Comparison of ENCODE assay signal across 9 mouse cellular contexts in the genomic region with DNA sequence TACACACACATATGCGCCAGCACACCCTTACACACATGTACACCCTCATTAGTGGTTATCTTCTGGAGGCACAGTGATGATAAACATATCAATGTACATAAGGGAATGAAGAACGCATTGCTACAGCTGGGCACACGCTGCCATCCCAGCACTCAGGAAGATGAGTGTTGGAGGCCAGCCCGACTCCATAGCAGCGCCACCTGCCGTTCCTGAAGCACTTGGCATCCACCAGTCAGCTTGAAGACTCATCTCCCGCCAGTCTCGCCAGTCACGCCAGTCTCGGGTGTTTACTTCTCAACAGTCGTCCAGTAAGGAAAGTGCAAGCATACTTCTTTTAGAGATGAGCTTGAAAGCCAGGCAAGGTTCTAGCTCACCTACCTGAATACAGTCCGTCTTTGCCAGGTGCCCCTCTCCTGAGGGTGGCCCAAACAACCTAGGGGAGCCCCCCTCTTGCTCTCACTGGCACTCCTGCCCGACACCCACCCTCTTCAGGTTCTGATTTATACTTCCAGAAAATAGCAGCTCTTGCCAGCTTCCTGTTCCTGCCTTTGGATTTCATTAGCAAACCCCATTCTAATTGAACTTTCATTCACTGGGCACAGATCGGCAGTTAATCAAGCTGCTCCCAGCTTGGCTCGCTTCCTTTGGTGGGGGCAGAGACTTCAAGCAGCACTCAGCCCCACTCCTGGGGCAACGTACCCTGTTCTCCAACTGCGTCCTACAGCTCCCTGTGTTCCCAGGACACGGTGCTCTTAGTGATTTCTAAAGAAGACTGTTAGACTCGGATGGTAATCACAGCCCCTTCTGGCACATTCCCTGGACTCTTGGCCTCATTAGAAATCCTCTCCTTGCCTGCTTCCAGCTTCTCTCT.
DNase-seq lines count a peak whose midpoint lies in the region; ATAC-seq lines count a peak whose summit lies in the region.
"Had no signal": no experiment of that assay in that cellular context is flagged by ENCODE, and none has a peak within 500 bp of the region (broad histone marks: within the 10 kb centered on the region; RNA-seq: fewer than 3 reads in every experiment).

No protein-coding gene starts in this region.

- no peak overlapping the region for H3K27ac ChIP-seq in kidney, embryonic 16.5 days (ENCODE audit: low read length)
- H3K27ac ChIP-seq in embryonic facial prominence, embryonic 10.5 days (replicated peaks): no peak overlapping the region
- no peak overlapping the region for H3K27ac ChIP-seq in limb, embryonic 11.5 days (replicated peaks; ENCODE audit: low read depth, low read length)
- H3K27ac ChIP-seq: stomach, embryonic 15.5 days had no signal

- ATAC-seq in kidney, embryonic 16.5 days (ENCODE audit: low FRiP score, low TSS enrichment): no peak
- no peak for ATAC-seq in limb, embryonic 11.5 days (ENCODE audit: insufficient number of reproducible peaks, low FRiP score, low TSS enrichment, low read depth)

- DNase-seq in kidney, adult 11 months: peak; percentile 26
- peak; percentile 34 for DNase-seq in ZHBTc4 (ENCODE audit: low read depth, low spot score)
- peak; percentile 15 for DNase-seq in embryonic facial prominence, embryonic 10.5 days (ENCODE audit: low spot score)
- DNase-seq in kidney, adult 9 months: peak; percentile 30
- no peak for DNase-seq in limb, embryonic 11.5 days (ENCODE audit: low spot score)
- DNase-seq in ovary, postnatal 36 days (ENCODE audit: low spot score): peak; percentile 35
- no peak for DNase-seq in urinary bladder, postnatal 10 days (ENCODE audit: low spot score)

- no peak overlapping the region for H3K9ac ChIP-seq in kidney, embryonic 16.5 days (replicated peaks; ENCODE audit: low read length)
- H3K9ac ChIP-seq in limb, embryonic 11.5 days (ENCODE audit: low read length): no peak overlapping the region
- H3K9ac ChIP-seq: stomach, embryonic 15.5 days had no signal

- H3K36me3 ChIP-seq in kidney, embryonic 16.5 days (ENCODE audit: insufficient read depth, low read length): no peaks in the 10 kb centered on the region
- H3K36me3 ChIP-seq in embryonic facial prominence, embryonic 10.5 days (replicated peaks): no peaks in the 10 kb centered on the region
- H3K36me3 ChIP-seq in limb, embryonic 11.5 days (ENCODE audit: control insufficient read depth, insufficient read depth, low read length): no peaks in the 10 kb centered on the region
- H3K36me3 ChIP-seq: stomach, embryonic 15.5 days had no signal

- H3K9me3 ChIP-seq in kidney, embryonic 16.5 days (ENCODE audit: low read length): no peaks in the 10 kb centered on the region
- no peaks in the 10 kb centered on the region for H3K9me3 ChIP-seq in embryonic facial prominence, embryonic 10.5 days
- no peaks in the 10 kb centered on the region for H3K9me3 ChIP-seq in limb, embryonic 11.5 days (ENCODE audit: control insufficient read depth, low read length)
- H3K9me3 ChIP-seq: stomach, embryonic 15.5 days had no signal

- H3K27me3 ChIP-seq in kidney, embryonic 16.5 days (ENCODE audit: insufficient read depth, low read length): no peaks in the 10 kb centered on the region
- no peaks in the 10 kb centered on the region for H3K27me3 ChIP-seq in embryonic facial prominence, embryonic 10.5 days (replicated peaks; ENCODE audit: low read depth, poor library complexity, severe bottlenecking)
- H3K27me3 ChIP-seq in limb, embryonic 11.5 days (ENCODE audit: control insufficient read depth, insufficient read depth, low read length): no peaks in the 10 kb centered on the region
- H3K27me3 ChIP-seq: stomach, embryonic 15.5 days had no signal

- H3K4me2 ChIP-seq in kidney, embryonic 16.5 days (replicated peaks; ENCODE audit: low read depth, low read length): no peak overlapping the region
- H3K4me2 ChIP-seq in limb, embryonic 11.5 days (ENCODE audit: low read depth, severe bottlenecking): peak overlapping the region; percentile 25
- H3K4me2 ChIP-seq: stomach, embryonic 15.5 days had no signal

- no peak overlapping the region for H3K4me3 ChIP-seq in kidney, embryonic 16.5 days (ENCODE audit: low read length)
- H3K4me3 ChIP-seq in embryonic facial prominence, embryonic 10.5 days: no peak overlapping the region
- H3K4me3 ChIP-seq in limb, embryonic 11.5 days (ENCODE audit: low read depth, low read length): no peak overlapping the region
- H3K4me3 ChIP-seq: stomach, embryonic 15.5 days had no signal

- WGBS in kidney, embryonic 16.5 days: 54% methylated on average over 19 of the region's 19 CpGs
- WGBS in embryonic facial prominence, embryonic 10.5 days: 57% methylated on average over 19 of the region's 19 CpGs
- 35% methylated on average over 19 of the region's 19 CpGs for WGBS in limb, embryonic 11.5 days

- H3K4me1 ChIP-seq in kidney, embryonic 16.5 days (ENCODE audit: insufficient read depth, low read length): no peaks in the 10 kb centered on the region
- H3K4me1 ChIP-seq in embryonic facial prominence, embryonic 10.5 days: no peaks in the 10 kb centered on the region
- H3K4me1 ChIP-seq in limb, embryonic 11.5 days (ENCODE audit: control insufficient read depth, insufficient read depth, low read length): peaks cover 4% of the 10 kb centered on the region; the same call in 1 of the 2 replicates
- H3K4me1 ChIP-seq: stomach, embryonic 15.5 days had no signal

Comparison
In these comparisons a context has a peak if more than half of its experiments do, and no peak if none do; other contexts are left out.
1. DNase-seq: peak in kidney, adult 11 months (single experiment), ZHBTc4 (single experiment), embryonic facial prominence, embryonic 10.5 days (single experiment), kidney, adult 9 months (single experiment) and ovary, postnatal 36 days (single experiment); none in limb, embryonic 11.5 days (single experiment) and urinary bladder, postnatal 10 days (single experiment).